Mouse (Mus musculus) fibroblast of lung, adult 2 months (primary cell): ENCODE results near the gene Msantd3.

Experiments
- DNase-seq: peaks from one replicate; pipeline ENCODE4 v3.0.0-alpha.2; 2011; ENCODE audit warnings: low read depth

Gene Msantd3

GRCm38 (mm10) chr4:48555729-48556128 is 16.0 kb downstream of the Msantd3 start:
- DNase-seq = no peak

- DNase-seq = no peak
Observed at GRCm38 (mm10) chr4:48559652-48560051, 19.9 kb downstream of the Msantd3 start.

GRCm38 (mm10) chr4:48561824-48562223 is 22.1 kb downstream of the Msantd3 start:
- no peak for DNase-seq

GRCm38 (mm10) chr4:48564962-48565361 is 25.2 kb downstream of the Msantd3 start:
- DNase-seq = no peak

- no peak for DNase-seq
Observed at GRCm38 (mm10) chr4:48576361-48576760, 36.6 kb downstream of the Msantd3 start.

GRCm38 (mm10) chr4:48577831-48578230 is 38.1 kb downstream of the Msantd3 start:
- no peak for DNase-seq

GRCm38 (mm10) chr4:48578399-48578798 is 38.7 kb downstream of the Msantd3 start:
- DNase-seq = no peak

GRCm38 (mm10) chr4:48579475-48580110 is 39.9 kb downstream of the Msantd3 start:
- DNase-seq = no peak

- DNase-seq = no peak
Observed at GRCm38 (mm10) chr4:48581201-48581600, 41.5 kb downstream of the Msantd3 start.

GRCm38 (mm10) chr4:48581993-48582392 is 42.3 kb downstream of the Msantd3 start:
- no peak for DNase-seq

- no peak for DNase-seq
Observed at GRCm38 (mm10) chr4:48582941-48583340, 43.2 kb downstream of the Msantd3 start.

- no peak for DNase-seq
Observed at GRCm38 (mm10) chr4:48584421-48585240, 44.9 kb downstream of the Msantd3 start, which contains the start of gene Tmeff1. Gene Tmeff1, plus strand, starts transcription at chr4:48585174.

- DNase-seq = no peak
Observed at GRCm38 (mm10) chr4:48585241-48586098, 45.7 kb downstream of the Msantd3 start.

- no peak for DNase-seq
Observed at GRCm38 (mm10) chr4:48586099-48586821, 46.5 kb downstream of the Msantd3 start.

- DNase-seq = no peak
Observed at GRCm38 (mm10) chr4:48587526-48587925, 47.8 kb downstream of the Msantd3 start.

GRCm38 (mm10) chr4:48588576-48588975 is 48.8 kb downstream of the Msantd3 start:
- DNase-seq = no peak

- no peak for DNase-seq
Observed at GRCm38 (mm10) chr4:48590862-48591261, 51.1 kb downstream of the Msantd3 start.

- DNase-seq = no peak
Observed at GRCm38 (mm10) chr4:48591390-48591789, 51.7 kb downstream of the Msantd3 start.

GRCm38 (mm10) chr4:48592328-48592727 is 52.6 kb downstream of the Msantd3 start:
- DNase-seq = no peak

GRCm38 (mm10) chr4:48592844-48593243 is 53.1 kb downstream of the Msantd3 start:
- no peak for DNase-seq

GRCm38 (mm10) chr4:48596111-48596510 is 56.4 kb downstream of the Msantd3 start:
- no peak for DNase-seq

- DNase-seq = no peak
Observed at GRCm38 (mm10) chr4:48605650-48606049, 65.9 kb downstream of the Msantd3 start.
